Mouse (Mus musculus) G1E (cell line): ENCODE measurements around the gene Mertk.

ENCODE experiments used
- CTCF ChIP-seq: IDR thresholded peaks from 2 replicates; pipeline ENCODE4 v1.5.1; 2012; ENCODE audit warnings: low read depth, low read length, inconsistent platforms, mixed read lengths
- TAL1 ChIP-seq: conservative IDR thresholded peaks from 2 replicates; pipeline ENCODE4 v1.6.1; 2012; ENCODE audit warnings: low read depth, low read length, inconsistent platforms, mixed read lengths

- TF ChIP-seq CTCF (no peak), TAL1 (no peak)
Observed at GRCm38 (mm10) chr2:128709264-128709663, 10.5 kb downstream of the Mertk start.
